9 mouse cellular contexts compared by ENCODE assay signal in the genomic region with DNA sequence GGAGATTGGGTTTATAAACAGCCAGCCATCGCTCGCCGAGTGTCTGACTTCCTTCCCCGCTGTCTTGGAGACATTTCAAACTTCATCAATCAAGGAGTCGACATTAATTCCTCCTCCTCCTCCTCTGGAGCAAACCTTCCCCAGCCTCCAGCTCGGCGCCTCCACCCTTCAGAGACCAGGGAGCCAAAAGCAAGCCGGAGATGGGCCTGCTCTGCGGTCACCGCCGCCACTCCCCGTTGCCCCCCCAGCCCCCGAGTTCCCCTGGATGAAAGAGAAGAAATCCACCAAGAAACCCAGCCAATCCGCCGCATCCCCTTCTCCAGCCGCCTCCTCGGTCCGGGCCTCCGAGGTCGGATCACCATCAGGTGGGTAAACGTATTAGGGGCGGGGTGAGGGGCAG. TPM values are rescaled to one million over a fixed set of nuclear protein-coding genes. Genes with fewer than 3 reads are reported as not detected.
DNase-seq lines count a peak whose midpoint lies in the region; ATAC-seq lines count a peak whose summit lies in the region.
"Had no signal": no experiment of that assay in that cellular context is flagged by ENCODE, and none has a peak within 500 bp of the region (broad histone marks: within the 10 kb centered on the region; RNA-seq: fewer than 3 reads in every experiment).

No protein-coding gene starts in this region.

- H3K4me2 ChIP-seq in lung, embryonic 15.5 days = peak overlapping the region; percentile 65
- H3K4me2 ChIP-seq in forebrain, embryonic 16.5 days (ENCODE audit: low read length) = no peak overlapping the region
- H3K4me2 ChIP-seq: midbrain, embryonic 12.5 days had no signal

- peak overlapping the region; percentile 65 for H3K9ac ChIP-seq in lung, embryonic 15.5 days
- no peak overlapping the region for H3K9ac ChIP-seq in forebrain, embryonic 16.5 days (replicated peaks; ENCODE audit: low read depth, low read length)
- H3K9ac ChIP-seq: midbrain, embryonic 12.5 days had no signal

- no peaks in the 10 kb centered on the region for H3K36me3 ChIP-seq in lung, embryonic 15.5 days
- no peaks in the 10 kb centered on the region for H3K36me3 ChIP-seq in forebrain, embryonic 16.5 days (ENCODE audit: control insufficient read depth, insufficient read depth)
- H3K36me3 ChIP-seq: midbrain, embryonic 12.5 days had no signal

- peak; percentile 71 for ATAC-seq in lung, embryonic 15.5 days (ENCODE audit: borderline replicate concordance, extremely low read depth, low FRiP score, low TSS enrichment)
- ATAC-seq in forebrain, embryonic 16.5 days = no peak
- ATAC-seq in erythroid progenitor cell, adult 5-6 weeks (replicated peaks; ENCODE audit: low FRiP score, poor library complexity, severe bottlenecking) = no peak

- H3K27me3 ChIP-seq in lung, embryonic 15.5 days = peaks cover 35% of the 10 kb centered on the region; the same call in 1 of the 2 replicates
- H3K27me3 ChIP-seq in forebrain, embryonic 16.5 days (replicated peaks; ENCODE audit: control insufficient read depth, insufficient read depth, low read length) = peaks cover 84% of the 10 kb centered on the region

- H3K9me3 ChIP-seq in lung, embryonic 15.5 days = no peaks in the 10 kb centered on the region
- no peaks in the 10 kb centered on the region for H3K9me3 ChIP-seq in forebrain, embryonic 16.5 days (ENCODE audit: control insufficient read depth, low read length)
- H3K9me3 ChIP-seq: midbrain, embryonic 12.5 days had no signal

- H3K27ac ChIP-seq in lung, embryonic 15.5 days = peak overlapping the region; percentile 97
- no peak overlapping the region for H3K27ac ChIP-seq in forebrain, embryonic 16.5 days (ENCODE audit: low read length)
- H3K27ac ChIP-seq: midbrain, embryonic 12.5 days had no signal

- peak; percentile 68 for DNase-seq in adipocyte (ENCODE audit: low spot score)
- peak; percentile 83 for DNase-seq in embryo, embryonic 10.5 days (ENCODE audit: low spot score)
- DNase-seq in kidney, adult 8-10 months = peak; percentile 68 to 83
- no peak for DNase-seq in layer of hippocampus, adult 9-11 months
- DNase-seq in thymus, postnatal 0 days (ENCODE audit: low spot score) = no peak

- WGBS in lung, embryonic 15.5 days = 1% methylated on average over 22 of the region's 22 CpGs
- 1% methylated on average over 22 of the region's 22 CpGs for WGBS in forebrain, embryonic 16.5 days

- peak overlapping the region; percentile 52 for H3K4me3 ChIP-seq in lung, embryonic 15.5 days
- no peak overlapping the region for H3K4me3 ChIP-seq in forebrain, embryonic 16.5 days (replicated peaks; ENCODE audit: low read length)
- H3K4me3 ChIP-seq: midbrain, embryonic 12.5 days had no signal

- peaks cover 41% of the 10 kb centered on the region for H3K4me1 ChIP-seq in lung, embryonic 15.5 days
- no peaks in the 10 kb centered on the region; the same call in 1 of the 2 replicates for H3K4me1 ChIP-seq in forebrain, embryonic 16.5 days (replicated peaks; ENCODE audit: control insufficient read depth, insufficient read depth, low read length)

RNA-seq across cellular contexts. Expression of a gene that starts 1.5 kb away (rescaled TPM):
- polyA plus RNA-seq in lung, embryonic 15.5 days (2015; fragmentation: Nextera tagmentation; extraction: Ambion mirVana) = 36.9 and 39.2 TPM in 2 replicates
- not detected in 2 replicates for polyA plus RNA-seq in forebrain, embryonic 16.5 days (2015; fragmentation: Nextera tagmentation; extraction: Ambion mirVana)
- 1.3 and 1.4 TPM in 2 replicates for polyA plus RNA-seq in thymus, postnatal 0 days (2015; fragmentation: Nextera tagmentation; extraction: Ambion mirVana)
- total RNA-seq in erythroid progenitor cell, adult 5-6 weeks (2015; ENCODE audit: low replicate concordance) = not detected in 2 replicates
- total RNA-seq in erythroid progenitor cell, adult 5-6 weeks (2017; ENCODE audit: low replicate concordance) = 1.0 TPM in 1 of 2 replicates, not detected in the other

RNA-seq across cellular contexts. Expression of a gene that starts 13.7 kb away (rescaled TPM):
- polyA plus RNA-seq in lung, embryonic 15.5 days (2015; fragmentation: Nextera tagmentation; extraction: Ambion mirVana) = 0.14 TPM in 1 of 2 replicates, not detected in the other
- not detected in 2 replicates for polyA plus RNA-seq in forebrain, embryonic 16.5 days (2015; fragmentation: Nextera tagmentation; extraction: Ambion mirVana)
- polyA plus RNA-seq in thymus, postnatal 0 days (2015; fragmentation: Nextera tagmentation; extraction: Ambion mirVana) = not detected in 2 replicates
- not detected in 2 replicates for total RNA-seq in erythroid progenitor cell, adult 5-6 weeks (2015; ENCODE audit: low replicate concordance)
- not detected in 2 replicates for total RNA-seq in erythroid progenitor cell, adult 5-6 weeks (2017; ENCODE audit: low replicate concordance)
- polyA plus RNA-seq: midbrain, embryonic 12.5 days had no signal

RNA-seq across cellular contexts. Expression of a gene that starts 28.7 kb away (rescaled TPM):
- polyA plus RNA-seq in lung, embryonic 15.5 days (2015; fragmentation: Nextera tagmentation; extraction: Ambion mirVana) = 3.0 and 3.8 TPM in 2 replicates
- not detected in 2 replicates for polyA plus RNA-seq in forebrain, embryonic 16.5 days (2015; fragmentation: Nextera tagmentation; extraction: Ambion mirVana)
- polyA plus RNA-seq in thymus, postnatal 0 days (2015; fragmentation: Nextera tagmentation; extraction: Ambion mirVana) = 0.18 and 0.30 TPM in 2 replicates
- total RNA-seq in erythroid progenitor cell, adult 5-6 weeks (2015; ENCODE audit: low replicate concordance) = not detected in 2 replicates
- total RNA-seq in erythroid progenitor cell, adult 5-6 weeks (2017; ENCODE audit: low replicate concordance) = not detected in 2 replicates
- polyA plus RNA-seq: midbrain, embryonic 12.5 days had no signal

RNA-seq across cellular contexts. Expression of a gene that starts 33.8 kb away (rescaled TPM):
- polyA plus RNA-seq in lung, embryonic 15.5 days (2015; fragmentation: Nextera tagmentation; extraction: Ambion mirVana) = 4.3 and 4.4 TPM in 2 replicates
- polyA plus RNA-seq in forebrain, embryonic 16.5 days (2015; fragmentation: Nextera tagmentation; extraction: Ambion mirVana) = not detected in 2 replicates
- 0.09 and 0.20 TPM in 2 replicates for polyA plus RNA-seq in thymus, postnatal 0 days (2015; fragmentation: Nextera tagmentation; extraction: Ambion mirVana)
- 1.3 TPM in 1 of 2 replicates, not detected in the other for total RNA-seq in erythroid progenitor cell, adult 5-6 weeks (2015; ENCODE audit: low replicate concordance)
- not detected in 2 replicates for total RNA-seq in erythroid progenitor cell, adult 5-6 weeks (2017; ENCODE audit: low replicate concordance)
- polyA plus RNA-seq: midbrain, embryonic 12.5 days had no signal

RNA-seq across cellular contexts. Expression of a gene that starts 48.7 kb away (rescaled TPM):
- polyA plus RNA-seq in lung, embryonic 15.5 days (2015; fragmentation: Nextera tagmentation; extraction: Ambion mirVana) = 46.1 and 54.1 TPM in 2 replicates
- polyA plus RNA-seq in forebrain, embryonic 16.5 days (2015; fragmentation: Nextera tagmentation; extraction: Ambion mirVana) = not detected in 2 replicates
- 0.15 and 0.16 TPM in 2 replicates for polyA plus RNA-seq in thymus, postnatal 0 days (2015; fragmentation: Nextera tagmentation; extraction: Ambion mirVana)
- not detected in 2 replicates for total RNA-seq in erythroid progenitor cell, adult 5-6 weeks (2015; ENCODE audit: low replicate concordance)
- not detected in 2 replicates for total RNA-seq in erythroid progenitor cell, adult 5-6 weeks (2017; ENCODE audit: low replicate concordance)
- polyA plus RNA-seq: midbrain, embryonic 12.5 days had no signal

Comparison
In these comparisons a context has a peak if more than half of its experiments do, and no peak if none do; other contexts are left out.
1. DNase-seq: peak in adipocyte (single experiment), embryo, embryonic 10.5 days (single experiment) and kidney, adult 8-10 months (2 of 2); none in layer of hippocampus, adult 9-11 months (single experiment) and thymus, postnatal 0 days (single experiment).
2. RNA of a gene that starts 1.5 kb away (polyA plus RNA-seq): 36.9 to 39.2 TPM in lung, embryonic 15.5 days; 1.3 to 1.4 TPM in thymus, postnatal 0 days and not detected in forebrain, embryonic 16.5 days; every median in the first group is over 10 times any median in the second.